Mouse (Mus musculus): ENCODE results near the gene Gkap1. TPM values are rescaled to one million over a fixed set of nuclear protein-coding genes. Genes with fewer than 3 reads are reported as not detected.
A peak's percentile ranks its signal among the peaks of the same experiment; 100 is the strongest.

The Gkap1 gene
- total RNA-seq, 2 experiments from 2014 or later, result 17.9 to 22.6 TPM

- DNase-seq (ENCODE audit: extremely low spot score in 1 of 2, low spot score in 2 of 2), result no peak
- intact Hi-C loops (cut with DNase I), result no loop called here
These were observed 61.7 kb downstream of the Gkap1 start for GRCm38 (mm10) chr13:58213801-58214200.

- intact Hi-C loops (cut with DNase I), result no loop called here
These were observed 63.0 kb downstream of the Gkap1 start for GRCm38 (mm10) chr13:58212530-58212929.

GRCm38 (mm10) chr13:58210441-58210840, 65.1 kb downstream of the Gkap1 start:
- intact Hi-C loops (cut with DNase I), result no loop called here
- no peak for DNase-seq (ENCODE audit: extremely low spot score in 1 of 2, low spot score in 2 of 2)

More at GRCm38 (mm10) chr13:58212530-58212929, 63.0 kb downstream of the Gkap1 start:
- no peak for DNase-seq (ENCODE audit: extremely low spot score in 1 of 2, low spot score in 2 of 2)

GRCm38 (mm10) chr13:58206084-58206483, 69.4 kb downstream of the Gkap1 start:
- no peak for DNase-seq (ENCODE audit: extremely low spot score in 1 of 2, low spot score in 2 of 2)
- intact Hi-C loops (cut with DNase I), result no loop called here

- intact Hi-C loops (cut with DNase I), result no loop called here
- no peak for DNase-seq (ENCODE audit: extremely low spot score in 1 of 2, low spot score in 2 of 2)
These were observed 70.5 kb downstream of the Gkap1 start for GRCm38 (mm10) chr13:58204986-58205385.

- no peak for DNase-seq (ENCODE audit: extremely low spot score in 1 of 2, low spot score in 2 of 2)
- intact Hi-C loops (cut with DNase I), result no loop called here
These were observed 71.3 kb downstream of the Gkap1 start for GRCm38 (mm10) chr13:58204202-58204601.

GRCm38 (mm10) chr13:58202903-58203302, 72.6 kb downstream of the Gkap1 start:
- intact Hi-C loops (cut with DNase I), result no loop called here
- peak in 1 of 2 experiments; percentile 30 for DNase-seq (ENCODE audit: extremely low spot score in 1 of 2, low spot score in 2 of 2)

- intact Hi-C loops (cut with DNase I), result no loop called here
- no peak for DNase-seq (ENCODE audit: extremely low spot score in 1 of 2, low spot score in 2 of 2)
These were observed 73.6 kb downstream of the Gkap1 start for GRCm38 (mm10) chr13:58201908-58202307.

GRCm38 (mm10) chr13:58201343-58201742, 74.2 kb downstream of the Gkap1 start:
- intact Hi-C loops (cut with DNase I), result no loop called here
- no peak for DNase-seq (ENCODE audit: extremely low spot score in 1 of 2, low spot score in 2 of 2)

- no peak for DNase-seq (ENCODE audit: extremely low spot score in 1 of 2, low spot score in 2 of 2)
- intact Hi-C loops (cut with DNase I), result no loop called here
These were observed 77.4 kb downstream of the Gkap1 start for GRCm38 (mm10) chr13:58197981-58198640.

- no peak for DNase-seq (ENCODE audit: extremely low spot score in 1 of 2, low spot score in 2 of 2)
- intact Hi-C loops (cut with DNase I), result no loop called here
These were observed 78.3 kb downstream of the Gkap1 start for GRCm38 (mm10) chr13:58197211-58197610.

GRCm38 (mm10) chr13:58194908-58195307, 80.6 kb downstream of the Gkap1 start:
- intact Hi-C loops (cut with DNase I), result loop anchor here (5.0 kb wide), 1 partner anchor 32 kb away; no protein-coding TSS in a partner anchor
- no peak for DNase-seq (ENCODE audit: extremely low spot score in 1 of 2, low spot score in 2 of 2)

GRCm38 (mm10) chr13:58193221-58193620, 82.3 kb downstream of the Gkap1 start:
- intact Hi-C loops (cut with DNase I), result loop anchor here (5.0 kb wide), 1 partner anchor 34 kb away; no protein-coding TSS in a partner anchor
- no peak for DNase-seq (ENCODE audit: extremely low spot score in 1 of 2, low spot score in 2 of 2)

- intact Hi-C loops (cut with DNase I), result loop anchor here (5.0 kb wide), 1 partner anchor 35 kb away; no protein-coding TSS in a partner anchor
- DNase-seq (ENCODE audit: extremely low spot score in 1 of 2, low spot score in 2 of 2), result no peak
These were observed 83.4 kb downstream of the Gkap1 start for GRCm38 (mm10) chr13:58192146-58192545.

GRCm38 (mm10) chr13:58191516-58191915, 84.0 kb downstream of the Gkap1 start:
- DNase-seq (ENCODE audit: extremely low spot score in 1 of 2, low spot score in 2 of 2), result no peak
- intact Hi-C loops (cut with DNase I), result loop anchor here (5.0 kb wide), 1 partner anchor 36 kb away; no protein-coding TSS in a partner anchor

GRCm38 (mm10) chr13:58189473-58189872, 86.0 kb downstream of the Gkap1 start:
- intact Hi-C loops (cut with DNase I), result no loop called here
- DNase-seq (ENCODE audit: extremely low spot score in 1 of 2, low spot score in 2 of 2), result peak in 1 of 2 experiments; percentile 16

GRCm38 (mm10) chr13:58188412-58188811, 87.1 kb downstream of the Gkap1 start:
- peak; percentile 67 to 86 for DNase-seq (ENCODE audit: extremely low spot score in 1 of 2, low spot score in 2 of 2)
- intact Hi-C loops (cut with DNase I), result no loop called here

GRCm38 (mm10) chr13:58187751-58188150, 87.7 kb downstream of the Gkap1 start:
- no peak for DNase-seq (ENCODE audit: extremely low spot score in 1 of 2, low spot score in 2 of 2)
- intact Hi-C loops (cut with DNase I), result no loop called here

- DNase-seq (ENCODE audit: extremely low spot score in 1 of 2, low spot score in 2 of 2), result no peak
- intact Hi-C loops (cut with DNase I), result no loop called here
These were observed 89.2 kb downstream of the Gkap1 start for GRCm38 (mm10) chr13:58186281-58186680.

GRCm38 (mm10) chr13:58184111-58184510, 91.4 kb downstream of the Gkap1 start:
- no peak for DNase-seq (ENCODE audit: extremely low spot score in 1 of 2, low spot score in 2 of 2)
- intact Hi-C loops (cut with DNase I), result no loop called here

Data from left cerebral cortex, postnatal 10 days (tissue).